Mouse (Mus musculus): ENCODE data around the gene C9orf72. TPM values are rescaled to one million over a fixed set of nuclear protein-coding genes. Genes with fewer than 3 reads are reported as not detected.

Gene C9orf72
- polyA plus RNA-seq (2014; fragmentation: Illumina TruSeq; extraction: RNeasy Lipid Tissue Mini Kit (QIAGEN cat#74804); ENCODE audit: low read depth, low replicate concordance), result 32.0 TPM

DNA sequence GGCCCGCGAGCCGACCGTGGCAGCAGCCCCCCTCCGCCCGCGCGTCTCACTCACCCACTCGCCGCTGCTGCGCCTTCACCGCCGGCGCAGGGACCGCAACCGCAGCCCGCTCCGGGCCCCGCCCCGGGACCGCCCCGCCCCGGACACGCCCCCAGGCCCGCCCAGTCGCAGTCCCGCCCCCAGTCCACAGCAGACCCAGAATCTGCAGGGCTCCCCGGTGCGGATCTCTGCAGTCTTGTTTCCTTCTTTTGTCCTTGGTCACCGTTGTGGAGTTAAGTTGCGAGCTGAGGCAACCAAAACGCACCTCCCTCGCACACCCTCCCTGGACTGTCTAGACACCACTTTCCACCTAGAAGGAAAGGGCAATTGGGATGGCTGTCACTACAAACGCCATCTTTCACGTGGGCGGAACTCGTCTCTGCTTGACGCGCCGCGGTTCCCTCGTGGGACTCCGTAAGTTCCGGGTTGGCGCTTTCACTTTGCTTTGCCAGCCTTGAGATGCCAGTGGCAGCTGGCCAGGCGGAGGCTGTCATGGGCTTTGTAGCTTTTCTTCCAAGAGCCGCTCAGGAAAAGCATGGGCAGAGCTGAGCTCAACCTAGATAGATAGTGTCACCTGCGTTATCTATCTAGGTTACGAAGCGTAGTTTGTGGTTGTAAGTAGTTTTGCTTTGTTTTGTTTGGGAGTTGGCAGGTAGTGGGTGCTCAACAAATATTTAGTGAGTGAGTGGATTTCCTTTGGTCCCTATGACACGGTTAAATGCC, at the start of gene C9orf72:
TSS of gene C9orf72 (minus strand) at position 442 of the 762 bp plus-strand sequence.

DNA sequence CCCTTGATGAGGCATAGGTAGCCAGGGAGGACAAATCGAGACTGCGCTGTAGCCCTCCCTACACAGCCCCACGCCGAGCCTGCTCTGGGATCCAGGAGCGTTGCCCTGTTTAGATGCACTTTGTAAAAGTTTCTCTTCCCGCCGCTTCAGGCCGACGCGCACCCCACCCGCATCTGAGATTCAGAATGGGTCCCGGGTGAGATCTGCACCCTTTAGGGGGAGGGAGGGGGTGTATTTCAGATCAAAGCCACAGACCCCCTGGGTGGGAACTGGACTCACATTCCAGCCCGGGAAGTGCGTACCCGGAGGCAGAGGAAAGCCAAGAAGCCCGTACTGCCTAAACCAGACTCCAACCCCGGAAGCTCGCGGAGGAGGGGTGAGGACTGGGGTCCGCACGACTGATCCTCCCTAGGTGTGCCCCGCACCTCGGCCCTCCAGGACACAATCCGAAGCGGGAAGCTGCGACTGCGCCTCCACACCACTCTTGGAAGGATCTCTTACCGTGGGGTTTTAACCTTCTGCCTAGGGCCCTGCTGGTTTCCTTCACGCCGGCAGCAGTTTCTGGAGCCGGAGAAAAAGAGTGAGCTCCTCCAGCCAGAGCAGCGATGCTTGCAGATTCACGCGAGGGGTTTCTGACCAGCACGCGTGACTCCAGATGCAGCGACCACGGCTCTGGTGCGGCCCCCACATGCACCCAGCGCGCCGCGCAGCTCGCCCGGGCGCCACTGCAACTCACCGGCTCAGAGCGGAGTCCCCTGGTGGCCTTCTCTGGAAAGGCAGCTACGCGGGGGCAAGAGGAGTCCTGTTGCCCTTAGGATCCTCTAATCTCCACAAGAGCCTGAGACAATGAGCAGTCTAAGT, 69.0 kb downstream of the C9orf72 start, which contains the start of gene Mob3b:
TSS of gene Mob3b (minus strand) at position 734 of the 861 bp plus-strand sequence.

DNA sequence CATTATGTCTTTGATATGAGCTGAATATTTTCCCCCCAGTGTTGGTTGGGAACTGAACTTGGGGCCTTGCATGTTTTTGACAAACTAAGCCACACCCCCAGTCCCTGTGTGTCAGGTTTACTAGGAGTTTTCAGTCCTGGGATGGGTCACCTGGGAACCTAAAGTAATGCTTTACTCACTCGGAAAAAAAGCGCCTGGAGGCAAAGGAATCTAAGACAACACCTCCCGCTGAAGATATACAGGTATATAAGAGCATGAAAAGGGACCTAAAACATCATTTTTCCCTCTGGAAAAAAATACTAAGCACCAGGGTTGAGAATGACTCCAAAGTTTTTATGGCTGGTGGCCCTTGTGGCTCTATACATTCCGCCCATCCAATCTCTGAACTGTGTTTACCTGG, 74.2 kb downstream of the C9orf72 start, which contains the start of gene Ifnk:
TSS of gene Ifnk (plus strand) at position 301 of the 400 bp plus-strand sequence.

Other genes starting within 250 kb of the C9orf72 start
- gene Ifnk, start 74.1 kb downstream of the C9orf72 start, polyA plus RNA-seq (2014; fragmentation: Illumina TruSeq; extraction: RNeasy Lipid Tissue Mini Kit (QIAGEN cat#74804); ENCODE audit: low read depth, low replicate concordance), result not detected
- gene Mob3b, start 68.7 kb downstream of the C9orf72 start, polyA plus RNA-seq (2014; fragmentation: Illumina TruSeq; extraction: RNeasy Lipid Tissue Mini Kit (QIAGEN cat#74804); ENCODE audit: low read depth, low replicate concordance), result 26.4 TPM

Measured in adrenal gland, adult 10 weeks (tissue).